Mouse (Mus musculus) induced T-regulatory cell, adult 2 months (primary cell): ENCODE measurements around the gene Chchd2.
"Not testable (repeated sequence)": the region's sequence is repeated elsewhere in the genome, so short reads cannot be mapped to it uniquely, and the experiment has no call there.

Experiments used
- DNase-seq: peaks from one replicate; pipeline ENCODE4 v3.0.0-alpha.2; 2012; ENCODE audit warnings: low read depth

Chchd2 gene

DNA sequence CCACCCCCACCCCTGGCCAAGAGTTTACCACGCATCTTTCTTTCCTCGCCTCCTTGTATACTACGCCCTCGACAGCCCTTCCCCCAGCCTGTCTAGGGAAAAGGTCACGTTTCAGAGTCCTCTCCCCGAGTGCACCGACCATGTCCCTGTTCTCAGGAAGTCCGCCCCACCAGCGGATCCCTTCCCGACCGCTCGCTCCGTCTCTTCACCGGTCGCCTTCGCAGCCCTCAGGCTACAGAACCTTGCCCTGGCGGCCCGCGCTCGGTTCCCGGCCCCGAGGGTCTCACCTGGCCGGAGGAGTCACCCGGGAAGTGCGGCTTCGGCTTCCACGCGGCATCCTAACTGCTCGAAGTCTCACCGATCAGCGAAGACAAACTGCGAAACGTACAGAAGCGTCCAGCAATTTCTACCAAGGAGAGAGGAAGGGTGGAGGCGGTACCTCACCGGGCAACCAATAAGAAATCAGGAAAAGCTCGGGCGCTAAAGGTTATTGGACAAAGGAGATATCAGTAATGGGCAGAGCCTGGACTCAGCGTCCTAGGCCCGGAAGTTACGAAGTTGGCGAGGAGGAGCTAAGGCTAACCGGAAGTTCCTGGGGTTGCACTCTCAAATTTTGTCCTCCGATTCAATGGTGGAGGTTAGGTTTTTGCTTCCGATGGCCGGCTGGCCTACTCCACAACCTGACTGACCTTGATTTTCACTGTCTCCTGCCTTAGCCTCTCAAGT is at the start of gene Chchd2:
Gene Chchd2, minus strand, starts transcription at position 560 of the 726 bp plus-strand sequence.
- DNase-seq = peak; percentile 97

GRCm38 (mm10) chr5:129936941-129937340 is 49.7 kb upstream of the Chchd2 start:
- no peak for DNase-seq

- no peak for DNase-seq
Observed at GRCm38 (mm10) chr5:129929924-129930855, 42.9 kb upstream of the Chchd2 start.

- no peak for DNase-seq
Observed at GRCm38 (mm10) chr5:129925933-129926332, 38.7 kb upstream of the Chchd2 start.

DNA sequence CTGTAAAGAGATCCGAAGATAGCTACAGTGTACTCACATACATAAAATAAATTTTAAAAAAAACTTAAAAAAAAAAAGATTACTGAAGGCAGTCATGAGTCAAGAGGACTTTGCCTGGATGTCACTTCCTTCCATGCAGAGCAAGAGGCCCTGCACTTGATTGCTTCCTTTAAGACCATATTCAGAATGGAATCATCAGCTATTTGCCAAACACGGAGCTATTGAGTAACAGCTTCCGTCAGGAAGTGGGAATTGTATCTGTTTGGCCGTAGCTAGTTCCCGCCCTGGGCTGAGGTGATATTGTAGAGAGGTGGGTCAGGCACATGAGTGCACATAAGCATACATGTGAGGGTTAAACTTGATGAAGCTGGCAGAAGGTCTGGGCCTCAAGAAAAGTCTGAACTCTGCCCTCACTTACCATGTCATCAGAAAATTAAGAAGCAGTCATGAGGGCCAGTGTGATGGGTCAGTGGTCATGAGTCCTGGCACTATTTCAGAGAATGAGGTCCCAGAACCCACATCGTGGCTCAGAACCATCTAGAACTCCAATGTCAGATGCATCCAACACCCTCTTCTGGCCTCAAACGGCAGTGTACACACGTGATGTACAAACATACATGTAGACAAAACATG is 37.7 kb upstream of the Chchd2 start:
- DNase-seq = no peak

GRCm38 (mm10) chr5:129921972-129922371 is 34.7 kb upstream of the Chchd2 start:
- DNase-seq = no peak

DNA sequence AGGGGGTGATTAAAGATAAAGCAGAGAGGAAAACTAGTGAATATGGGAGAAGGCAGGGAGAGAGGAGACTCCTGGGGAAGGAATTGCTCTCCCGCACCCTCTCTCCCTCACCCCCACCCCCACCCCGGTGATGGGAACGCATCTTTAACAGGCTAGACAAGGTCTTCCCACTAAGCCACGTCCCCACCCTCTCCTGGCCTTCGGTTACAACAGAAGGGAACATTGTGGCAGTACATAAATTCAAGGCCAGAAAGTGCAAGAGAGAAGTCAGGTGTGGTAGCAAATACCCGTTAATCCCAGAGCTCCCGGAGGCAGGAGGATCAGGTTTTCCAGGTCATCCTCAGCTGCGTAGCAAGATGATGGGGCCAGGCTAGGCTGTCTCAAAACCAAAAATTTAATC is 32.0 kb upstream of the Chchd2 start:
- no peak for DNase-seq

- DNase-seq = no peak
Observed at GRCm38 (mm10) chr5:129918752-129919151, 31.5 kb upstream of the Chchd2 start.

GRCm38 (mm10) chr5:129918065-129918651 is 30.9 kb upstream of the Chchd2 start:
- DNase-seq = no peak

- DNase-seq = not testable (repeated sequence)
Observed at GRCm38 (mm10) chr5:129915491-129915890, 28.2 kb upstream of the Chchd2 start.

GRCm38 (mm10) chr5:129914024-129914423 is 26.8 kb upstream of the Chchd2 start:
- DNase-seq = peak; percentile 72

- DNase-seq = peak; percentile 34
Observed at GRCm38 (mm10) chr5:129909591-129909990, 22.3 kb upstream of the Chchd2 start.

- no peak for DNase-seq
Observed at GRCm38 (mm10) chr5:129909147-129909546, 21.9 kb upstream of the Chchd2 start.

- DNase-seq = peak; percentile 85
Observed at GRCm38 (mm10) chr5:129908242-129908965, 21.1 kb upstream of the Chchd2 start, which contains the start of gene Nupr1l. Gene Nupr1l, plus strand, starts transcription at chr5:129908540.

DNA sequence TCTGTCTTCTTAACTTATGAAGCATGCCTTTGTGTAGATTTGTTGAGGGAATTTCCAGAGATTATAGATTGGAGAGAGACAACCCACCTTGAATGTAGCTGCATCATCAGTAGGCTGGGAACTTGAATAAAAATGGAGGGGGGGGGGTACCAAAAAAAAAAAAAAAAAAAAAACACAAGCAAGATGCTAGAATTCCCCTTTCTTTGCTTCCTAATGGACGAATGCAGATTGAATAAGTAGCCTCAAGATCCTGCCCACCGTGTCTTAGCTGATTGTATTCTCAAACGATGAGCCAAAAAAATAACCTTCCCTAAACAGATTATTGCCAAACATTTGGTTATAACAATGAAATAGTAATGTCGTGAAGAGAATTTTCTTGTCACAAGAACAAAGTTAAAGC is 20.5 kb upstream of the Chchd2 start:
- DNase-seq = no peak

DNA sequence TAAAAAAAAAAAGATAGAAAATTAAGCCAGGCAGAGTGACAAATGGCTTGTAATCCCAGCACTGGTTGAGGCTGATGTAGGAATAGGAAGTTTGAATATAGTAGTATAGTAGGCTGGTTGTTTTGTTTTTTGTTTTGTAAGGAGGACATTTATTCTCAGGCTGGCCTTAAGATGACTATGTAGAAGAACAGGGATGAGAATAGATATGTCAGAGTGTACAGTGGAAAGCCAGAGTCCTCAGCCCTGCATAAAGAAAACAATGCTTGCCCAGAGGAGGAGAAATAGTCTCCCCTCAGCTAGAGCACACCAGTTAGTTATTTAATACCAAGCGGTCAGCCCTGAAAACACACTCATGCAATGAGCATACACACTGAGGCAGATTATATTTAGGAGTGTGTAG is 11.2 kb upstream of the Chchd2 start, which contains the start of gene Phkg1:
Gene Phkg1, minus strand, starts transcription at position 101 of the 400 bp plus-strand sequence.
- DNase-seq = no peak

DNA sequence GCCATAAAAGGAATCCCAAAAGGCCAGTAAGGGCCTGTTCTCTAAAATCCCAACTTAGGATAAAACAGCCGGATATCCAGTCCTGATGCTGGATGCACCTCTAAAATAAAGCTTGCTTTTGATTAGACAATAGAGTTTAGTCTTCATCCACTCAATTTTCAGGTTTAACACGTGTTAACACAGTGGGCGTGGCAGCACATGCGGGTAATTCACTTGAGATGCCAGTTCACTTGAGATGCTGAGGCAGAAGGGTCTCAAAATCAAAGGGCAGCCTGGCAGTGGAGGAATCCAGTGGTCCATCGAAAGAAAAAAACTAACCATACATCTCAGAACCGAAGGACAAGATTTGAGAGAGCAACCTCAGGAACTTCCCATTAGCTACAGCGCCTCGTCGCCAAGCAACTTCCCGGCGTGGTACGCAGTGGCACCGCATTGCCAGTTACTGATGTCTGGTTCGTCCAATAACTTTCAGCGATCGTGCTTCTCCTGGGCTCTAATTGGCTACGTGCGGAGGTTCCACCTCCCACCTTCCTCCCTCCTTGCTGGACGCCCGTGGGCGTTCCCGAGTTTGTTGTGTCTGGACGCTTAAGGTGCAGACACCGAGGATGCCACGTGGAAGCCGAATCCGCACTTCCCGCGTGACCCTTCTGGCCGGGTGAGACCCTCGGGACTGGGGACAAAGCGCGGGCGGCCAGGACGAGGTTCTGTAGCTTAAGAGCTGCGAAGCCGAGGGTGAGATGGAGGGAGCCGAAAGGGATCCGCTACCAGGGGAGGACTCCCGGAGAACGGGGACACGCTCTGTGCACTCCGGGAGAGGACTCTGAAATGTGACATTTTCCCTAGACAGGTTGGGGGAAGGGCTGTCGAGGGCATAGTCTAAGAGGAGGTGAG is 8.2 kb upstream of the Chchd2 start, which contains the start of gene Zbed5:
Gene Zbed5, plus strand, starts transcription at position 526 of the 891 bp plus-strand sequence.
- DNase-seq = peak; percentile 93

GRCm38 (mm10) chr5:129890390-129890789 is 3.1 kb upstream of the Chchd2 start:
- DNase-seq = not testable (repeated sequence)

DNA sequence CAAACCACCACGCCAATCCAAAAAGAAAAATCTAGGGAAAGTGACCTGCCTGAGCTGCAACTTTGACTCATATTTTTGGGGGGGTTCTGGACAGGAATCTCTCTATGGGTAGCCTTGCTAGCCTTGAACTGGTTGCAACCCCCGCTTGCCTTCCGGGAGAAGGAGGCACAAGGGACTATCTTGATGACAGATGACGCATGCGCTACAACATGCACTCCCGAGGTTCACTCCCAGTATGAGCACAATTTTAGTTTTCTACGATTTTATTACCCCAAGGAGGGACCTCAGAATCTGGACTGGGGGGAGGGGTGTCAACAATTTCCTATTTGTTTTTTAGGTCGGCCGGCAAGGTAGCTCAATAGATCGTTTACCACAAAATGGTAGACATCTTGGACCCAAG is 999 bp downstream of the Chchd2 start:
- DNase-seq = peak; percentile 47

DNA sequence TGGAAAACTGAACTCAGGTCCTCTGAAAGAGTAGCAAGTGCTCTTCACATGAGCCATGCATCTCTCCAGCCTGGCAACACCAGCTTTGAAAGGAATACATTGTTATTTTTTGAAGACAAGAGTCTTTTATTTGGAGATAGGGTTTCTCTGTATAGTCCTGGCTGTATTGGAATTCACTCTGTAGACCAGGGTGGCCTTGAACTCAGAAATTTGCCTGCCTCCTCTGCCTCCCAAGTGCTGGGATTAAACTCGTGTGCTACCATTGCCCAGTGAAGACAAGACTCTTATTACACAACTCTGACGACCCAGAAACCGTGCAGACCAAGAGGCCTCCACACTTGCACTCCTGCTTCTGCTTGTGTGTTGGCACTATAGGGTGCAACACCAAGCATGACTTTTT is 7.4 kb downstream of the Chchd2 start:
- DNase-seq = no peak
